Mouse (Mus musculus): Measurements from ENCODE around the gene Gsta3. TPM values are rescaled to one million over a fixed set of nuclear protein-coding genes. Genes with fewer than 3 reads are reported as not detected.

The Gsta3 gene
- polyA plus RNA-seq, 1 experiment = 0.30 TPM

DNA sequence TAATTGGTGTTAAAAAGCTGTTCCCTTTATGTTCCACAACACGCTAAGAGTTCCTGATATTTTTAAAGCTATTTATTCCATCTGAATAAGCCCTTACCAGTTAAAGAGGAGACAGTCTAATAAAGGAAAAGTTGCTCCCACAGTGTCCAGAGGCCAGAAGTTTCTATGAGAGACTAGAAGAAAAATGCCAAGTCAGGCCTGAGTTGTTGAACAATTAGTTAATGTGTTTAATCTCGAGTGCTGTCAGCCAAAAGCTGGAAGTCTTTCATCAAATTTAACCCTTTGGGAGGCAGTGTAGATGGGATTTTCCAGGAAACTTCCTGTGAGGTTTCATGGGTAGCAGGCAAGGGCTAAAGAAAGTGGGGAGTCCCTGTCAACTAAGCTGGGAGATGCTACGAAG, 59.4 kb downstream of the Gsta3 start:
- no peak overlapping the region for H3K4me2 ChIP-seq (ENCODE audit: low read depth)

DNA sequence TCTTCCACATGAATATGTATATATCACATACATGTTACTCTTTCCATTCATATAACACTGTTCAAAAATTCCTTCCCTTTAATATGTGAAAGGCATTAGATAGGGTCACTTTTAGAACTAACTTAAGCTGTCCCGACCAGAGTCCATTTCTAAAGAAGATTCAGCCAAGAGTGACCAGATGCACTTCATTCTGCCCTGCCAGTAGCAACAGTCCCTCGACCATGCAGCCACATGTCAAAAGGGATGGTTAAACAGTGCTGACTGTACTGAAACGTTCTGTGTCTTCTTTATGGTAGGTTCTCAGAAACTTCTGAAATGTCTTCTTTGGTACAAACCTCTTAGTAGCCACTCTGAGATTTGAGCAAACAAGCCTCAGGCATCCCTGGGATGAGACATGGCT, 61.3 kb downstream of the Gsta3 start:
- Histone ChIP-seq H3ac (ENCODE audit: control insufficient read depth, insufficient read length) (no peak overlapping the region), H3K27me3 (ENCODE audit: control insufficient read depth, insufficient read depth, insufficient read length) (no peaks in the 10 kb centered on the region), H3K36me3 (ENCODE audit: control insufficient read depth, insufficient read depth) (no peaks in the 10 kb centered on the region), H3K4me3 (no peak overlapping the region), H3K4me2 (ENCODE audit: low read depth) (no peak overlapping the region), H3K79me2 (ENCODE audit: control insufficient read depth, insufficient read depth) (no peaks in the 10 kb centered on the region)
- no peak for TF ChIP-seq E2F4 (IDR thresholded peaks at IDR 0.05; ENCODE audit: insufficient read depth)

More for the DNA sequence above, 59.4 kb downstream of the Gsta3 start:
- Histone ChIP-seq H3K4me3 (no peak overlapping the region), H3K27me3 (ENCODE audit: control insufficient read depth, insufficient read depth, insufficient read length) (no peaks in the 10 kb centered on the region), H3K79me2 (ENCODE audit: control insufficient read depth, insufficient read depth) (no peaks in the 10 kb centered on the region), H3ac (ENCODE audit: control insufficient read depth, insufficient read length) (no peak overlapping the region), H3K36me3 (ENCODE audit: control insufficient read depth, insufficient read depth) (no peaks in the 10 kb centered on the region)
- TF ChIP-seq REST (IDR thresholded peaks at IDR 0.05; ENCODE audit: insufficient read depth, insufficient read length) = no peak
- TF ChIP-seq MYOG (IDR thresholded peaks at IDR 0.05; ENCODE audit: control insufficient read depth in 1 of 3, insufficient read depth in 1 of 3, insufficient read length in 2 of 3, low read depth in 2 of 3) = no peak
- TF ChIP-seq USF1 (IDR thresholded peaks at IDR 0.05; ENCODE audit: low read depth) = no peak
- no peak for TF ChIP-seq SRF (IDR thresholded peaks at IDR 0.05; ENCODE audit: control insufficient read depth, insufficient read length, low read depth)
- no peak for TF ChIP-seq CEBPB (IDR thresholded peaks at IDR 0.05; ENCODE audit: insufficient read depth, poor library complexity, severe bottlenecking)
- no peak for TF ChIP-seq POLR2AphosphoS2 (IDR thresholded peaks at IDR 0.05; ENCODE audit: insufficient read length, low read depth)
- TF ChIP-seq MYOD1 (IDR thresholded peaks at IDR 0.05; ENCODE audit: control insufficient read depth in 1 of 3, insufficient read length in 2 of 3, low read depth in 2 of 3) = no peak
- TF ChIP-seq TCF12 (IDR thresholded peaks at IDR 0.05; ENCODE audit: insufficient read depth, poor library complexity, severe bottlenecking) = no peak
- no peak for TF ChIP-seq TCF3 (IDR thresholded peaks at IDR 0.05; ENCODE audit: insufficient read length, low read depth)
- no peak for TF ChIP-seq POLR2A (IDR thresholded peaks at IDR 0.05; ENCODE audit: insufficient read length, low read depth)

DNA sequence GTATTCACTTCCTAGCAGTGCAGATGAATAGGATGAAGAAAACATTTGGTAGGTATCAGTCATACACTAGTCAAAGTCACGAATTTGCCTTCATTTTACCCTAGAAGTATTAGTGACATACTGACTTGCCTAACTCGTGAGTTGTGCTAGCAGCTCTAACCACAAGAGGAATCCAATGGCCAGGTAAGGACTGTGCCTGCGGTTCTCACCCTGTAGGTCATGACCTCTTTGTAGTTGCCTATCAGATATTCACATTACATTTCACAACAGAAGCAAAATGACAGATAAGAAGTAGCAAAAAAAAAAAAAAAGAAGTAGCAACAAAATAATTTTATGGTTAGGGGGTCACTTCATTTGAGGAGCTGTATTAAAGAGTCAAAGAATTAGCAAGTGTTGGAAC, 63.8 kb downstream of the Gsta3 start:
- no peak overlapping the region for H3K4me2 ChIP-seq (ENCODE audit: low read depth)
- H3K79me2 ChIP-seq (ENCODE audit: control insufficient read depth, insufficient read depth) = no peaks in the 10 kb centered on the region
- no peak overlapping the region for H3ac ChIP-seq (ENCODE audit: control insufficient read depth, insufficient read length)
- H3K4me3 ChIP-seq = no peak overlapping the region
- H3K27me3 ChIP-seq (ENCODE audit: control insufficient read depth, insufficient read depth, insufficient read length) = no peaks in the 10 kb centered on the region
- TF ChIP-seq E2F4 (IDR thresholded peaks at IDR 0.05; ENCODE audit: insufficient read depth) (no peak), MYOG (IDR thresholded peaks at IDR 0.05; ENCODE audit: control insufficient read depth in 1 of 3, insufficient read depth in 1 of 3, insufficient read length in 2 of 3, low read depth in 2 of 3) (no peak), USF1 (IDR thresholded peaks at IDR 0.05; ENCODE audit: low read depth) (no peak), MAX (IDR thresholded peaks at IDR 0.05; ENCODE audit: low read depth) (no peak), TCF3 (IDR thresholded peaks at IDR 0.05; ENCODE audit: insufficient read length, low read depth) (no peak), TCF12 (IDR thresholded peaks at IDR 0.05; ENCODE audit: insufficient read depth, poor library complexity, severe bottlenecking) (no peak), REST (IDR thresholded peaks at IDR 0.05; ENCODE audit: insufficient read depth, insufficient read length) (no peak), SRF (IDR thresholded peaks at IDR 0.05; ENCODE audit: control insufficient read depth, insufficient read length, low read depth) (no peak), POLR2A (IDR thresholded peaks at IDR 0.05; ENCODE audit: insufficient read length, low read depth) (no peak)
- no peaks in the 10 kb centered on the region for H3K36me3 ChIP-seq (ENCODE audit: control insufficient read depth, insufficient read depth)

DNA sequence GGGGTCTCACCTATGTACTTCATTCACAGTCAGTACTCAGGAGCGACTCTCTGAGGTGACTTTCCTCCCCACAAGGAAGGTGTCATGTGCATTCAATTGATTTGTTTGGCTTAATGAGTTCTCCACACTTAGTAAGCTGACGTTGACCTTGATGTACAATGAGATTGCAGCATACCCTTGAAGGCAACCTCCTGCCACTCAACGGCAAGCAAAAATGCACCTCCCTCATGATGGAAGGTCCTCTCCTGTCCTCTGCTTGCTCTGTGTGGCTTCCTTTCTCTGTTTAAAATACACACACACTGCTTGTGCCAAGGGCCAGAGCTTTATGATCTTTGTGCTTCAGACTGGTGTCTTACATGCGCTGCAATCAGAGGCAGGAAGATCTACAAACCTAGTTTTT, 64.3 kb downstream of the Gsta3 start:
- Histone ChIP-seq H3K27me3 (ENCODE audit: control insufficient read depth, insufficient read depth, insufficient read length) (no peaks in the 10 kb centered on the region), H3K4me3 (no peak overlapping the region), H3K79me2 (ENCODE audit: control insufficient read depth, insufficient read depth) (no peaks in the 10 kb centered on the region), H3K4me2 (ENCODE audit: low read depth) (no peak overlapping the region), H3K36me3 (ENCODE audit: control insufficient read depth, insufficient read depth) (no peaks in the 10 kb centered on the region), H3ac (ENCODE audit: control insufficient read depth, insufficient read length) (no peak overlapping the region)
- TF ChIP-seq SRF (IDR thresholded peaks at IDR 0.05; ENCODE audit: control insufficient read depth, insufficient read length, low read depth) = no peak
- no peak for TF ChIP-seq POLR2AphosphoS2 (IDR thresholded peaks at IDR 0.05; ENCODE audit: insufficient read length, low read depth)
- TF ChIP-seq MYOG (IDR thresholded peaks at IDR 0.05; ENCODE audit: control insufficient read depth in 1 of 3, insufficient read depth in 1 of 3, insufficient read length in 2 of 3, low read depth in 2 of 3) = no peak
- TF ChIP-seq TCF12 (IDR thresholded peaks at IDR 0.05; ENCODE audit: insufficient read depth, poor library complexity, severe bottlenecking) = no peak
- TF ChIP-seq CEBPB (IDR thresholded peaks at IDR 0.05; ENCODE audit: insufficient read depth, poor library complexity, severe bottlenecking) = no peak
- TF ChIP-seq E2F4 (IDR thresholded peaks at IDR 0.05; ENCODE audit: insufficient read depth) = no peak
- no peak for TF ChIP-seq USF1 (IDR thresholded peaks at IDR 0.05; ENCODE audit: low read depth)
- TF ChIP-seq REST (IDR thresholded peaks at IDR 0.05; ENCODE audit: insufficient read depth, insufficient read length) = no peak
- TF ChIP-seq MYOD1 (IDR thresholded peaks at IDR 0.05; ENCODE audit: control insufficient read depth in 1 of 3, insufficient read length in 2 of 3, low read depth in 2 of 3) = no peak
- TF ChIP-seq POLR2A (IDR thresholded peaks at IDR 0.05; ENCODE audit: insufficient read length, low read depth) = no peak
- no peak for TF ChIP-seq TCF3 (IDR thresholded peaks at IDR 0.05; ENCODE audit: insufficient read length, low read depth)
- TF ChIP-seq MAX (IDR thresholded peaks at IDR 0.05; ENCODE audit: low read depth) = no peak

DNA sequence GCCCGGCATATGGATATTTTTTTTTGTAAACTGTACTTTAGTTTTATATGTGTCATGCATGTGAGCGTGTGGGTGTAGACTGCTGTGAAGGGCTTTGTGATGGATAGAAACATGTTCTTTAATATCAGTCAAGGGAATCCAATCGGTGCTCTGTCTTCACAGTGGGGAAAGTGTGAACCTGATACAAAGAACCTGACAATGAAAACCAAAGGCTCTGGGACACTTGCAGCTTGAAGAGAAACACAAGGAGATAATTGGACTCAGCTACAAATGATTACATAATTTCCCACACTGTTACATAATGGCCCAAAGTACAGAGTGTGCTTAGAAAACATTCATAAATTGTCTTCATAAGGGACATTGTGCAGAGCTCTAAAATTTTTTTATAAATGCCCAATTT, 65.1 kb downstream of the Gsta3 start:
- no peak overlapping the region for H3ac ChIP-seq (ENCODE audit: control insufficient read depth, insufficient read length)
- no peak overlapping the region for H3K4me3 ChIP-seq
- no peaks in the 10 kb centered on the region for H3K79me2 ChIP-seq (ENCODE audit: control insufficient read depth, insufficient read depth)
- H3K27me3 ChIP-seq (ENCODE audit: control insufficient read depth, insufficient read depth, insufficient read length) = no peaks in the 10 kb centered on the region
- H3K36me3 ChIP-seq (ENCODE audit: control insufficient read depth, insufficient read depth) = no peaks in the 10 kb centered on the region
- no peak for TF ChIP-seq MYOD1 (IDR thresholded peaks at IDR 0.05; ENCODE audit: control insufficient read depth in 1 of 3, insufficient read length in 2 of 3, low read depth in 2 of 3)
- no peak for TF ChIP-seq CEBPB (IDR thresholded peaks at IDR 0.05; ENCODE audit: insufficient read depth, poor library complexity, severe bottlenecking)
- TF ChIP-seq POLR2A (IDR thresholded peaks at IDR 0.05; ENCODE audit: insufficient read length, low read depth) = no peak
- no peak for TF ChIP-seq MYOG (IDR thresholded peaks at IDR 0.05; ENCODE audit: control insufficient read depth in 1 of 3, insufficient read depth in 1 of 3, insufficient read length in 2 of 3, low read depth in 2 of 3)
- TF ChIP-seq TCF3 (IDR thresholded peaks at IDR 0.05; ENCODE audit: insufficient read length, low read depth) = no peak
- no peak for TF ChIP-seq SRF (IDR thresholded peaks at IDR 0.05; ENCODE audit: control insufficient read depth, insufficient read length, low read depth)
- no peak for TF ChIP-seq MAX (IDR thresholded peaks at IDR 0.05; ENCODE audit: low read depth)
- no peak for TF ChIP-seq E2F4 (IDR thresholded peaks at IDR 0.05; ENCODE audit: insufficient read depth)
- TF ChIP-seq TCF12 (IDR thresholded peaks at IDR 0.05; ENCODE audit: insufficient read depth, poor library complexity, severe bottlenecking) = no peak
- no peak for TF ChIP-seq REST (IDR thresholded peaks at IDR 0.05; ENCODE audit: insufficient read depth, insufficient read length)
- no peak for TF ChIP-seq POLR2AphosphoS2 (IDR thresholded peaks at IDR 0.05; ENCODE audit: insufficient read length, low read depth)
- no peak for TF ChIP-seq USF1 (IDR thresholded peaks at IDR 0.05; ENCODE audit: low read depth)
- H3K4me2 ChIP-seq (ENCODE audit: low read depth) = no peak overlapping the region

All from myocyte (in vitro differentiated cells).